Mouse (Mus musculus) gastrocnemius, postnatal 36 days (tissue): ENCODE results near the gene Slc25a34. TPM values are rescaled to one million over a fixed set of nuclear protein-coding genes. Genes with fewer than 3 reads are reported as not detected.
A peak's percentile ranks its signal among the peaks of the same experiment; 100 is the strongest.

ENCODE experiments used
- DNase-seq, 2 experiments: peaks; one replicate each; pipeline ENCODE4 v3.0.0; 2022
- intact Hi-C: fragments of 180-260 bp; cut with DNase I; formaldehyde crosslinking; loops from one replicate; pipeline ENCODE4 v1.15.1; 2025
- total RNA-seq, 2 experiments: library from RNA; stranded (reverse); gene quantifications; 2 replicates each; pipeline ENCODE4 v1.2.3; 2021

Slc25a34 gene
- total RNA-seq, 2 experiments from 2014 or later = 10.3 to 26.0 TPM

GRCm38 (mm10) chr4:141619299-141619883 is 4.2 kb downstream of the Slc25a34 start:
- DNase-seq = no peak
- intact Hi-C loops = loop anchor here (5.0 kb wide), 2 partner anchors 233 to 338 kb away; no protein-coding TSS in a partner anchor

GRCm38 (mm10) chr4:141618565-141619243 is 4.9 kb downstream of the Slc25a34 start, which contains the start of gene Tmem82:
Tmem82 (minus strand) TSS chr4:141618633.
- DNase-seq = peak in 1 of 2 experiments; percentile 49
- intact Hi-C loops = loop anchor here (5.0 kb wide), 2 partner anchors 234 to 339 kb away; no protein-coding TSS in a partner anchor

GRCm38 (mm10) chr4:141617863-141618564 is 5.6 kb downstream of the Slc25a34 start:
- intact Hi-C loops = loop anchor here (5.0 kb wide), 2 partner anchors 234 to 339 kb away; no protein-coding TSS in a partner anchor
- no peak for DNase-seq

GRCm38 (mm10) chr4:141617299-141617698 is 6.3 kb downstream of the Slc25a34 start:
- intact Hi-C loops = loop anchor here (5.0 kb wide), 2 partner anchors 235 to 340 kb away; no protein-coding TSS in a partner anchor
- peak; percentile 61 to 67 for DNase-seq

- intact Hi-C loops = loop anchor here (5.0 kb wide), 2 partner anchors 235 to 340 kb away; no protein-coding TSS in a partner anchor
- no peak for DNase-seq
These were observed 6.8 kb downstream of the Slc25a34 start for GRCm38 (mm10) chr4:141616811-141617210.

GRCm38 (mm10) chr4:141614946-141615345 is 8.7 kb downstream of the Slc25a34 start:
- DNase-seq = no peak
- intact Hi-C loops = loop anchor here (5.0 kb wide), 2 partner anchors 237 to 342 kb away; no protein-coding TSS in a partner anchor

GRCm38 (mm10) chr4:141609538-141609937 is 14.1 kb downstream of the Slc25a34 start:
- DNase-seq = no peak
- intact Hi-C loops = no loop called here

- no peak for DNase-seq
- intact Hi-C loops = no loop called here
These were observed 17.8 kb downstream of the Slc25a34 start, which contains the start of gene Fblim1 for GRCm38 (mm10) chr4:141605861-141606260. Fblim1 (minus strand) TSS chr4:141606096.

GRCm38 (mm10) chr4:141605421-141605820 is 18.2 kb downstream of the Slc25a34 start:
- intact Hi-C loops = no loop called here
- no peak for DNase-seq

- no peak for DNase-seq
- intact Hi-C loops = no loop called here
These were observed 19.1 kb downstream of the Slc25a34 start for GRCm38 (mm10) chr4:141604493-141604892.

- intact Hi-C loops = no loop called here
- DNase-seq = no peak
These were observed 19.7 kb downstream of the Slc25a34 start for GRCm38 (mm10) chr4:141603921-141604320.

GRCm38 (mm10) chr4:141602523-141603223 is 20.9 kb downstream of the Slc25a34 start:
- DNase-seq = no peak
- intact Hi-C loops = no loop called here

- no peak for DNase-seq
These were observed 22.3 kb downstream of the Slc25a34 start for GRCm38 (mm10) chr4:141601148-141601862.

GRCm38 (mm10) chr4:141600364-141600763 is 23.3 kb downstream of the Slc25a34 start:
- no peak for DNase-seq
- intact Hi-C loops = no loop called here

More at GRCm38 (mm10) chr4:141601148-141601862, 22.3 kb downstream of the Slc25a34 start:
- intact Hi-C loops = no loop called here

- no peak for DNase-seq
- intact Hi-C loops = no loop called here
These were observed 24.1 kb downstream of the Slc25a34 start for GRCm38 (mm10) chr4:141599251-141600141.

- DNase-seq = no peak
- intact Hi-C loops = no loop called here
These were observed 24.7 kb downstream of the Slc25a34 start for GRCm38 (mm10) chr4:141598894-141599250.

GRCm38 (mm10) chr4:141598199-141598893 is 25.3 kb downstream of the Slc25a34 start:
- no peak for DNase-seq
- intact Hi-C loops = no loop called here

- DNase-seq = no peak
- intact Hi-C loops = no loop called here
These were observed 26.8 kb downstream of the Slc25a34 start for GRCm38 (mm10) chr4:141596700-141597328.
